Mouse (Mus musculus) ES-Bruce4 (cell line): ENCODE measurements around the gene Ints1.

Source experiments
- CTCF ChIP-seq: IDR thresholded peaks from one replicate; pipeline ENCODE4 v1.8.1; 2011; ENCODE audit warnings: low read depth, low read length
- POLR2A ChIP-seq: IDR thresholded peaks from one replicate; pipeline ENCODE4 v1.8.1; 2011; ENCODE audit warnings: low read length; ENCODE audit not compliant: insufficient read depth

- TF ChIP-seq POLR2A (no peak), CTCF (no peak)
Observed at GRCm38 (mm10) chr5:139756135-139756534, 19.3 kb downstream of the Ints1 start.
